Mouse (Mus musculus) heart, embryonic 16.5 days (tissue): Measurements from ENCODE around the gene Gm21887. TPM values are rescaled to one million over a fixed set of nuclear protein-coding genes. Genes with fewer than 3 reads are reported as not detected.
"Not testable (repeated sequence)": the region's sequence is repeated elsewhere in the genome, so short reads cannot be mapped to it uniquely, and the experiment has no call there.

Source experiments
- ATAC-seq: fragments of 200-750 bp; cut with Nextera tagmentation; replicated peaks from 2 replicates; pipeline ENCODE4 v1.8.0; 2017; ENCODE audit warnings: moderate number of reproducible peaks; ENCODE audit not compliant: insufficient read depth, low FRiP score; ENCODE audit errors: extremely low read depth
- H3K27ac ChIP-seq: fragments of 300-500 bp; sonication (generic); 2 replicates; pipeline ENCODE4 v1.5.1; 2014; ENCODE audit warnings: mild to moderate bottlenecking, low read length, control low read depth, moderate library complexity
- H3K27me3 ChIP-seq: fragments of 300-500 bp; sonication (generic); 2 replicates; pipeline ENCODE4 v1.6.1; 2014; ENCODE audit warnings: low read length, mixed read lengths; ENCODE audit not compliant: control insufficient read depth, insufficient read depth
- H3K36me3 ChIP-seq: fragments of 300-500 bp; sonication (generic); 2 replicates; pipeline ENCODE4 v1.6.1; 2014; ENCODE audit not compliant: control insufficient read depth, insufficient read depth
- H3K4me1 ChIP-seq: fragments of 300-500 bp; sonication (generic); 2 replicates; pipeline ENCODE4 v1.6.1; 2014; ENCODE audit warnings: low read length, mixed read lengths; ENCODE audit not compliant: control insufficient read depth, insufficient read depth
- H3K4me2 ChIP-seq: fragments of 300-500 bp; sonication (generic); 2 replicates; pipeline ENCODE4 v1.6.1; 2014; ENCODE audit warnings: low read depth, mild to moderate bottlenecking, control low read depth, low read length
- H3K4me3 ChIP-seq: fragments of 300-500 bp; sonication (generic); 2 replicates; pipeline ENCODE4 v1.5.1; 2014; ENCODE audit warnings: mild to moderate bottlenecking, control low read depth, low read length
- H3K9ac ChIP-seq: fragments of 300-500 bp; sonication (generic); 2 replicates; pipeline ENCODE4 v1.6.1; 2014; ENCODE audit warnings: low read length, control low read depth
- H3K9me3 ChIP-seq: fragments of 300-500 bp; sonication (generic); replicated peaks from 2 replicates; pipeline ENCODE4 v1.6.1; 2016; ENCODE audit warnings: low read length; ENCODE audit not compliant: control insufficient read depth
- WGBS: fragments of 180-500 bp; shearing (Covaris S2); extraction: QIAGEN DNeasy Blood & Tissue Kit; methylation state at CpG from one replicate; pipeline ENCODE4 v1.1.7; 2014; 5-methylcytosine and 5-hydroxymethylcytosine counted together
- polyA plus RNA-seq: library from polyadenylated mRNA; unstranded; fragments of >200 nt; fragmentation: Nextera tagmentation; extraction: Ambion mirVana; gene quantifications from 2 replicates; pipeline ENCODE4 v1.2.1, GENCODE M21; 2015

Gm21887 gene
- polyA plus RNA-seq: 84.5 and 136 TPM in 2 replicates

DNA sequence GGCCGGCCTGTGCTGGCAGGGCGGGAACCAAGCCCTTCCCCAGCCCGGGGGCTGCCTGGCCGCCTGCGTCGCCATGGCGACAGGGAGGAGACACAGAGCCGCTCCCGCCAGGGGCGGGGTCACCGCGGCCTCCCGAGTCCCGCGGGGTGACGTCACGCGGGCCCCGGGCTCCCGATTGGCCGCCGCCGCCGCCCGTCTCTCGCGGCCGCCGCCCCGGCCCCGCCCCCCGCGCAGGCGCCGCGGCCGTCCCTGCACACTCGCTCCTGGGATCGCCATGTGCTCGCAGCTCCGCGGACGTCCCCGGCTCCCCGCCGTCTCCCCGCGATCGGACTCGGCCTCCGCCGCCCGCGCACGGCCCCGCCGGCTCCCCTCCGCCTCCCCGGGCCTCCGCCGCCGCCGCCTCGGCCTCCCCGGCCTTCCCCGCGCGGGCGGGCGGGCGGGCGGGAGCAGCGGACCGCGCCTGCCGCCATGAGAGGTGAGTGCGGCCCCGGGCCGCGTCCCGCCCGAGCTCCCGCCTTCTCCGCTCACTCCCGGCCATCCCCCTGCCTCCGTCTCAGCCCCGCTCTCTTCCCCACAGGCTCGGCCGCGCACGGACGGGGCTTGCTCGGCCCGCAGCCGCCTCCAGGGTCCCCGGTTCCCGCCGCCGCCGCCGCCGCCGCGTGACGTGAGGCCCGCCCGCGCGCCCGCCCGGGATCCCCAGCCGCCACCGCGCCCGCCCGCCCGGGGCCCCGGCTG lies at the start of gene Gm21887:
Gene Gm21887 (plus strand): TSS at position 644 of the 735 bp plus-strand sequence.
- peak; percentile 81 for ATAC-seq
- H3K36me3 ChIP-seq, H3K4me1 ChIP-seq, H3K27me3 ChIP-seq: not testable (repeated sequence)
- H3K9me3 ChIP-seq: peaks cover 36% of the 10 kb centered on the region
- H3K27ac ChIP-seq: peak within 1 kb of the TSS; percentile 73
- WGBS: 63% methylated on average over 116 of the region's 118 CpGs
- peak within 1 kb of the TSS; percentile 71 for H3K9ac ChIP-seq
- H3K4me3 ChIP-seq: peak within 1 kb of the TSS; percentile 52
- H3K4me2 ChIP-seq: peak within 1 kb of the TSS; percentile 3; the same call in 1 of the 2 replicates

DNA sequence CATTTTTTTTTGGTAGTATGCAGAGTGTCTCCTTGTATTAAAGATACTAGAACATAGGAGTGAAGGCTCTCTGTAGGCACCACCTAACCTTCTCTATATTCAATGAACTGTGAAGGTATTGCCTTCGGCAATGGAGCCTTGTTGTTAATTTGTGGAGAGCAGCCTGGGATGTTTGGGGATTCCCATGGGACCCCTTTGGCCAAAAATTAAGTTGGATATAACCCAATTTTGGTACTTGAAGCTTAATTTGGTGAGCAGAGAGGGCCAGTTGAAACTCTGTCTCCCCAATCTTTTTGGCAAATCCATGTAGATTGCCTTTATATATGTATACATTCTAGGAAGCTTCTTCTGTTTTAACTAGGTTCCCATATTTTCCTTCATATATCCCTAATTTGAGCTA lies 40.1 kb upstream of the Gm21887 start:
- no peak for ATAC-seq
- Histone ChIP-seq H3K4me3 (no peak overlapping the region), H3K9me3 (0 out of 2 replicates have a peak, but pooled peaks cover 2% of the 10 kb centered on the region), H3K36me3 (0 out of 2 replicates have a peak, but pooled peaks cover 6% of the 10 kb centered on the region), H3K4me2 (no peak overlapping the region), H3K27ac (no peak overlapping the region), H3K9ac (no peak overlapping the region), H3K27me3 (no peaks in the 10 kb centered on the region), H3K4me1 (peaks cover 2% of the 10 kb centered on the region; the same call in 1 of the 2 replicates)
- 88% methylated on average over 1 of the region's 1 CpGs for WGBS

DNA sequence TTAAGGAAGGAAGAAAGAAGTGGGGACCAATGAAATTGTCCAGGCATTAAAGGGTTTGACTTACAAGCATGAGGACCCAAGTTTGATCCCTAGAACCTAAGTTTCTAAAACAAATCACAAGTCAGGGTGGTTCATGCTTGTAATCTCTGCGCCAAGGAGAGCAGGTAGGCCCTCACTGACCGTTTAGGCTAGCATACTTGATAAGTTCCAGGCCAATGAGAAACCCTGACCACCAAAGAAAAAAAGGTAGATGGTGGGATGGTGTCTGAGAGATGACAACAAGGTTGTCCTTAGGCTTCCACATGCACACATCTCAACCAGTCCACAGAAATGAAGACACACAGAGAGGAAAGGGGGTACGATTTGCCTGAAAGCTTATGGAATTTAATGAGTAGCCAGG lies 39.7 kb upstream of the Gm21887 start:
- not testable (repeated sequence) for H3K27ac ChIP-seq, H3K9me3 ChIP-seq, ATAC-seq, H3K4me2 ChIP-seq, H3K4me1 ChIP-seq, H3K4me3 ChIP-seq, H3K27me3 ChIP-seq, H3K9ac ChIP-seq, H3K36me3 ChIP-seq
- WGBS: 81% methylated on average over 3 of the region's 3 CpGs

DNA sequence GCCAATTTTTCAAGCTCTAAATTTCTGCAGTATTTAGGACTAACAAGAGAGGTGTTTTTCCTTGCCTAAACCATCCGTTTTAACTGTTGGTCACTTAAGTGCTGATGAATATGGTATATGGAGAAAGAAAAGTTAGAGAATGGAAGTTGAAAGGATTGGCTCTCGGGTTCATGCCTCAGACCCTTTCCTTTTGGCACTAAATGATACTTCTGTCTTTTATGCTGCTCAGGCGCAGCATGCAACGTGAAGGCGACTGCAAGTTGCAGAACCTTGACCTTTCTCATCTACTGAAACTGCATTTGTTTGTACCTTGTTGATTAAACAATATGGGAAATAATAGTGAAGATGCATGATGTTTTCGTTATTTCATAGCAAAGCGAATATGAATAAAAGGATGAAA lies 38.9 kb upstream of the Gm21887 start:
- 85% methylated on average over 7 of the region's 7 CpGs for WGBS
- not testable (repeated sequence) for H3K4me3 ChIP-seq, H3K9me3 ChIP-seq, H3K27me3 ChIP-seq, H3K9ac ChIP-seq, H3K4me2 ChIP-seq, H3K36me3 ChIP-seq, H3K27ac ChIP-seq, ATAC-seq, H3K4me1 ChIP-seq

DNA sequence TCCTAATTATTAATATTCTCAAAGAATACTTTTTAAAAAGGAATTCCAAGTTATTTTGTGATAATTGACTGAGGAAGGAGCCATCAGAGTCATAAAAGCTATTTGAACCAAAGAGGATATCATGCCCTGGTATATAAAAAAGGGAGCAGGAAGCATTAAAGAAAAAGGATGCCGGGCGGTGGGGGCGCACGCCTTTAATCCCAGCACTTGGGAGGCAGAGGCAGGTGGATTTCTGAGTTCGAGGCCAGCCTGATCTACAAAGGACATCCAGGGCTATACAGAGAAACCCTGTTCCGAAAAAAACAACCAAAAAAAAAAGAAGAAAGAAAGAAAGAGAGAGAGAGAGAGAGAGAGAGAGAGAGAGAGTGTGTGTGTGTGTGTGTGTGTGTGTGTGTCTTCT lies 37.9 kb upstream of the Gm21887 start:
- 85% methylated on average over 6 of the region's 6 CpGs for WGBS
- not testable (repeated sequence) for H3K36me3 ChIP-seq, H3K9ac ChIP-seq, H3K27me3 ChIP-seq, H3K4me2 ChIP-seq, H3K9me3 ChIP-seq, ATAC-seq, H3K4me1 ChIP-seq, H3K27ac ChIP-seq, H3K4me3 ChIP-seq

DNA sequence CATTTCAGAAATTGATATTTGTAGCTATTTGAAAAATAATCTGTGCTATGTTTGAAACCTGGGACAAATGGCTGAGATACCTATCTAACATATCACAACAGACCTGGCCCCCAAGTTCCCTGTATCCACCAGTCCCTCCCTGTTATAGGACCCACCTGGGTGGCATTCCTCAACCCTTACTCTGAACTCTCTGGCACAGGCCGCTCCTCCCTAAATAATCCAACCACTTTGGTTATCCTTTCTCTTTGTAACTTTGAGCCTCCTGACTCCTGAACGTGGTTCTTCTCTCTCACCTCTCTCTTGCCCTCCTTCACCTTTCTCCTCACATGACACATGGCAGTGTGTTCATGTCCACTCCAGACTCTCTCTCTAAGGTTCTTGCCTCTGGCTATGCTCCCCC lies 37.3 kb upstream of the Gm21887 start:
- Histone ChIP-seq H3K27ac (peak overlapping the region; percentile 40), H3K36me3 (peaks cover 10% of the 10 kb centered on the region; the same call in 1 of the 2 replicates)
- ATAC-seq, H3K9ac ChIP-seq, H3K27me3 ChIP-seq, H3K4me1 ChIP-seq, H3K4me3 ChIP-seq, H3K9me3 ChIP-seq, H3K4me2 ChIP-seq: not testable (repeated sequence)
- WGBS: 61% methylated on average over 2 of the region's 2 CpGs

DNA sequence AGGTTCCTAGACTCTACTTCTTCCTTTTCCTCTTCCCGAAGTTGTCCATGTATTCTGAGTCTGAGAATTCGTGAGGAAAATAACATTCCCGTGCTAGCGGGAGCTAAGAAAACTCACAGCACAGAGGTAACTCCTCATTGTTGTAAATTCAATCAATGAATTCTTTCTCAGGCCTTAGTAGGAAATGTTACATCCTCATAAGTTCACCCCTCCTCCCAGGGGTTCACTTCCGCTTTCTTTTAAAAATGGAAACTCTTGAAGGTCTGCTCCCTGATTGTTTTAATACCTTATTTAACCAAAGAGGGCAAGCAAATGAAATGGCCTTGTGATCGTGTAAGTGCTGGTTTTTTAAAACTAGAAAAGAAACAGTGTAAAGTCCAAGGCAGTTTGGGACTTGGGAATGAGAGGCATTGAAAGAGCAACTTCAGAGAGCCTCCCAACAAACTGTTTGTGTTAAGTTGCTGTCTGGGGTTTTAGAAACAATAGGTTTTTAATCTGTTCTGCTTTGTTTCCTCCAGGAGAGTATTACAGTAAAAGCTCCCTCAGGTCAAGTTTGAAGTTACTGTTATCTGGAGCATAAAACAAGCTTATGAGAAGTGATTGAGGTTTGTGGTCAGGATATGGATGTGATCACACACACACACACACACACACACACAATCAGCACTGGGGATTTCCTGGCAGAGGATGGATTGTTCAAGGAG lies 36.5 kb upstream of the Gm21887 start:
- WGBS: 72% methylated on average over 6 of the region's 6 CpGs
- Histone ChIP-seq H3K27ac (peak overlapping the region; percentile 40), H3K36me3 (peaks cover 12% of the 10 kb centered on the region; the same call in 1 of the 2 replicates)
- not testable (repeated sequence) for H3K9me3 ChIP-seq, H3K4me3 ChIP-seq, H3K27me3 ChIP-seq, H3K9ac ChIP-seq, H3K4me1 ChIP-seq, ATAC-seq, H3K4me2 ChIP-seq

DNA sequence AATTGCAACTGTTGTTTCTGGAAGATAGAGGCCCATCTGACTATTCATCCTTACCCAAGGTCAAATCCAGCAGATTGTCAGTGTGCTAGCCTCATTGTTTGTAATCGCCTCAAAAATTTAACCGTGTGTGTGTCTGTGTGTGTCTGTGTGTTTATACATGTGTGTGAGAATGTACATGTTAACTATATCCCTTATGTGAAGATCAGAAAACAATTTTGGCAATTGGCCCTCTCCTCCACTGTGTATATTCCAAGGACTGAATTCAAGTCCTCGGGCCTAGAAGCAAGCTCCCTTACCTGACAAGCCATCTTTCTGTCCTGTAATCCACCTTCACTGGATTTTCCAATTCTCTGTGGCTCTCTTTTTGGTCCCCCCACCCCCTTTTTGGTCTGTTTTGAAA lies 35.7 kb upstream of the Gm21887 start:
- Histone ChIP-seq H3K27ac (0 out of 2 replicates have a peak overlapping the region, but pooled peaks have one; percentile 15), H3K36me3 (peaks cover 14% of the 10 kb centered on the region; the same call in 1 of the 2 replicates)
- not testable (repeated sequence) for H3K9me3 ChIP-seq, H3K4me2 ChIP-seq, H3K4me1 ChIP-seq, H3K4me3 ChIP-seq, ATAC-seq, H3K27me3 ChIP-seq, H3K9ac ChIP-seq
- WGBS: 57% methylated on average over 3 of the region's 3 CpGs

DNA sequence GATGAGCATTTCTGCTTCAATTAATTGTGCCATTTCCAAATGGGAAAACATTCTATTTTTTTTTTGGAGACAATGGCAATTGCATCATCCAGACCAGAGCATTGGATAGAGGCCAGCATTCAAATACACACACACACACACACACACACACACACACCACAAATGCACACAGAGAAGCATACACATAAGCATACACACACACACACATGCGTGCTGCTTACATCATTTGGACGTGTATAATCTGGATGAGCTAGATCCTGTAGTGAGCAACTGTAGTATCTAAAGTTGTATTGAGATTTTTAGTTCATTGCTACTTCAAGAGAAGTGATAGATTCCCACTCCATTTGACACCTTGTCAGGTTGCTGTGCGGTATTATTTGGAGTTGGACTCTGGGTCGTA lies 35.0 kb upstream of the Gm21887 start:
- not testable (repeated sequence) for H3K9ac ChIP-seq, H3K27me3 ChIP-seq, H3K27ac ChIP-seq, H3K4me2 ChIP-seq, H3K4me3 ChIP-seq, H3K9me3 ChIP-seq, ATAC-seq
- Histone ChIP-seq H3K4me1 (peaks cover 11% of the 10 kb centered on the region; the same call in 1 of the 2 replicates), H3K36me3 (peaks cover 14% of the 10 kb centered on the region; the same call in 1 of the 2 replicates)
- WGBS: 58% methylated on average over 4 of the region's 4 CpGs
